Mouse (Mus musculus) neural tube, postnatal 0 days (tissue): ENCODE results near the gene Cyp2d40. TPM values are rescaled to one million over a fixed set of nuclear protein-coding genes. Genes with fewer than 3 reads are reported as not detected.

Experiments used
- microRNA-seq: library from miRNA; unstranded; fragments of <30 nt; microRNA quantifications from one replicate; pipeline ENCODE4, GENCODE M21; 2016
- polyA plus RNA-seq: library from polyadenylated mRNA; unstranded; fragments of >200 nt; fragmentation: Nextera tagmentation; extraction: Ambion mirVana; gene quantifications from 2 replicates; pipeline ENCODE4 v1.2.1, GENCODE M21; 2015

The Cyp2d40 gene
- not detected in 2 replicates for polyA plus RNA-seq

DNA sequence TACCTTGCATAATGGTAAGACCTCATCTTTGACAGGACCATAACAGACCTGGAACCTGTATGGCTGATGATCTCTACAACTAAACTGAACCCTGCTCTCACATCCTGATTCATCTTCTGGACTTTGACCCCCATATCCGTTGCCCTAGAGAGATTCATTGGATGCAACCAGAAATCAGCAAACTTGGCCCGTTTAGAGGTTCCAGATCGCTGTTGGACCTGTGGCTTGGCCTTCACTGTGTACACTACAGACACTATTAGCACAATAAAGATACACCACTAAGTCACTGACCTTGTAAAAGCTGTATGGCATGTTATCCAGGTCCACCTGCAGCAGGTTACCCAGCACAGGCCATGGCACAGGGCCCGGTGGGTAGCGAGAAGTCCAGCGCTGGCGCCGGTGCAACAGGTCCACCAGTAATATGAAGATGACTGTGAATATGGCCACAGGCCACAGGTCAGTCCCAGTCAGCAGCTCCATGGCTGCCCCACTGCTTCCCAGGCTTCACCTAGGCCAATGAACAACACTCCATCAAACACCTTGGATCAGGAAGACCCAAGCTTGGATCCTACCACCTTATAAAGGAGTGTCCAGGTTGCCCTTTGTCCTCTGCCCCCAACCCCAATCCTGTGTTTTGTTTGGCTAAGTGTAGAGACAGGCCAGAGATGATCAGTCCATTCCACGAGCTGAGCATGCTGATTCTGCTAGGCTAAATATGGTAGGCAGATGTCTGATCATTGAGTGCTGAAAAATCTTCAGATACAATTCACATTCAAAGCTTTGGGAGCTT is at the start of gene Cyp2d40:
Gene Cyp2d40 (minus strand): TSS at position 553 of the 790 bp plus-strand sequence.

DNA sequence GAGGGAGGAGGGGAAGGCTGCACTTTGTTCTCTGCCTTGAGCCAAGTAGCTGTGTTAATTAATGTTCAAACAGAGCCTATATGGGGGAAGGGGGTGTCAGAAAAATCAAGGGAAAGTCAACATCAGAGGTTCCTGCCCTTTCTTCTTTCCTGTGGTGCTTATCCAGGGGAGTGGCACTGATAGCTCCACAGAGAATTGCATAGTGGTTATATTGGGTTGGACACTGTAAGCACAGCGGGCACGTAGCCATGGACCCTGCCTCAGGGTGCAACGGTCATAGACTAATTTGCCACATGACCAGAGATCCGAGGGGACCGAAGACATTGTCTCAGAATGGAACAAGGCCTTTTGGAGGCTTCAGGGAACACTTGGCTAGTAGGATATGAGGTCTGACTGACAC is 30.3 kb upstream of the Cyp2d40 start, which contains the start of gene Cyp2d26:
Gene Cyp2d26 (minus strand): TSS at position 18 of the 400 bp plus-strand sequence.

Small RNAs within 50 kb of the gene (microRNA-seq; reads per million reads assigned to microRNA genes)
- gene Gm27618 = not detected

Other genes starting within 250 kb of the Cyp2d40 start
- gene Cyp2d12, start 209.1 kb downstream of the Cyp2d40 start, polyA plus RNA-seq = not detected in 2 replicates
- gene Cyp2d34, start 143.2 kb downstream of the Cyp2d40 start, polyA plus RNA-seq = not detected in 2 replicates
- gene Cyp2d26, start 30.1 kb upstream of the Cyp2d40 start, polyA plus RNA-seq = not detected in 2 replicates
- 9.7 and 11.3 TPM in 2 replicates for gene Tcf20, start 223.7 kb upstream of the Cyp2d40 start, polyA plus RNA-seq